Mouse (Mus musculus) liver, embryonic 13.5 days (tissue): Measurements from ENCODE around the gene Zfp36l2. TPM values are rescaled to one million over a fixed set of nuclear protein-coding genes. Genes with fewer than 3 reads are reported as not detected.

ENCODE experiments used
- ATAC-seq: fragments of 200-750 bp; cut with Nextera tagmentation; 2 replicates; pipeline ENCODE4 v1.8.0; 2017; ENCODE audit warnings: low read depth, mild to moderate bottlenecking, moderate number of reproducible peaks, moderate library complexity
- DNase-seq: peaks from one replicate; pipeline ENCODE4 v3.0.0; 2022
- H3K27ac ChIP-seq: fragments of 300-500 bp; sonication (generic); 2 replicates; pipeline ENCODE4 v1.5.1; 2015; ENCODE audit warnings: moderate library complexity, mild to moderate bottlenecking, inconsistent platforms
- H3K27me3 ChIP-seq: fragments of 300-500 bp; sonication (generic); 2 replicates; pipeline ENCODE4 v1.6.1; 2015; ENCODE audit warnings: mild to moderate bottlenecking, inconsistent platforms
- H3K36me3 ChIP-seq: fragments of 300-500 bp; sonication (generic); 2 replicates; pipeline ENCODE4 v1.6.1; 2015; ENCODE audit warnings: mild to moderate bottlenecking, inconsistent platforms
- H3K4me1 ChIP-seq: fragments of 300-500 bp; sonication (generic); replicated peaks from 2 replicates; pipeline ENCODE4 v1.6.1; 2015; ENCODE audit warnings: inconsistent platforms
- H3K4me2 ChIP-seq: fragments of 300-500 bp; sonication (generic); 2 replicates; pipeline ENCODE4 v1.6.1; 2015; ENCODE audit warnings: inconsistent platforms, mild to moderate bottlenecking, moderate library complexity
- H3K4me3 ChIP-seq: fragments of 300-500 bp; sonication (generic); replicated peaks from 2 replicates; pipeline ENCODE4 v1.5.1; 2015; ENCODE audit warnings: mild to moderate bottlenecking, inconsistent platforms
- H3K9ac ChIP-seq: fragments of 300-500 bp; sonication (generic); 2 replicates; pipeline ENCODE4 v1.6.1; 2015; ENCODE audit warnings: mild to moderate bottlenecking, inconsistent platforms
- H3K9me3 ChIP-seq: fragments of 300-500 bp; sonication (generic); replicated peaks from 2 replicates; pipeline ENCODE4 v1.6.1; 2016; ENCODE audit warnings: inconsistent platforms
- WGBS: fragments of 180-500 bp; shearing (Covaris S2); methylation state at CpG from one replicate; pipeline ENCODE4 v1.1.7; 2015; ENCODE audit not compliant: insufficient replicate concordance; 5-methylcytosine and 5-hydroxymethylcytosine counted together
- polyA plus RNA-seq: library from polyadenylated mRNA; unstranded; fragments of >200 nt; fragmentation: Nextera tagmentation; extraction: Ambion mirVana; gene quantifications from 2 replicates; pipeline ENCODE4 v1.2.1, GENCODE M21; 2015

Zfp36l2 gene
- polyA plus RNA-seq, 1 experiment from 2014 or later: 8.9 TPM

DNA sequence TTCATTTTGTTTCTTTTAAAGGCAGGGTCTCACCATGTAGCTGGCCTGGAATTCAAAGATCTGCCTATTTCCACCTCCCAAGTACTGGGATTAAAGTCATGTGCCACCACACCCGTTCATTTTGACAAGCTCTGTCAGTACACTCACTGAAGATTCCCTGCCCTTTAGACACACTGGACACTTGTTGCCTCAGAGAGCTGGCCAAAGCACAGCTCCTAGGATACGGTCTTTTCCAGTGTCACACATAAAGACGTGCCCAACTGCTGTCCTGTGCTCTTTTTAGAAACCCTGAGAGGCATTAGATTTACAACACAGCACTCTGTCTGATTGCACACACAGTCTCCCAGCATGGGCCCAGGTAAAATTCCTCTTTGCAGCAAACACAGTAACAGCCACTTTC is 29.9 kb upstream of the Zfp36l2 start:
- H3K36me3 ChIP-seq: peaks cover 33% of the 10 kb centered on the region
- DNase-seq (no peak), ATAC-seq (no peak)
- 69% methylated on average over 3 of the region's 3 CpGs for WGBS
- H3K9ac ChIP-seq: no peak overlapping the region
- H3K4me2 ChIP-seq: no peak overlapping the region
- H3K9me3 ChIP-seq: no peaks in the 10 kb centered on the region
- no peaks in the 10 kb centered on the region for H3K27me3 ChIP-seq
- H3K27ac ChIP-seq: no peak overlapping the region
- H3K4me1 ChIP-seq: peaks cover 17% of the 10 kb centered on the region
- no peak overlapping the region for H3K4me3 ChIP-seq

DNA sequence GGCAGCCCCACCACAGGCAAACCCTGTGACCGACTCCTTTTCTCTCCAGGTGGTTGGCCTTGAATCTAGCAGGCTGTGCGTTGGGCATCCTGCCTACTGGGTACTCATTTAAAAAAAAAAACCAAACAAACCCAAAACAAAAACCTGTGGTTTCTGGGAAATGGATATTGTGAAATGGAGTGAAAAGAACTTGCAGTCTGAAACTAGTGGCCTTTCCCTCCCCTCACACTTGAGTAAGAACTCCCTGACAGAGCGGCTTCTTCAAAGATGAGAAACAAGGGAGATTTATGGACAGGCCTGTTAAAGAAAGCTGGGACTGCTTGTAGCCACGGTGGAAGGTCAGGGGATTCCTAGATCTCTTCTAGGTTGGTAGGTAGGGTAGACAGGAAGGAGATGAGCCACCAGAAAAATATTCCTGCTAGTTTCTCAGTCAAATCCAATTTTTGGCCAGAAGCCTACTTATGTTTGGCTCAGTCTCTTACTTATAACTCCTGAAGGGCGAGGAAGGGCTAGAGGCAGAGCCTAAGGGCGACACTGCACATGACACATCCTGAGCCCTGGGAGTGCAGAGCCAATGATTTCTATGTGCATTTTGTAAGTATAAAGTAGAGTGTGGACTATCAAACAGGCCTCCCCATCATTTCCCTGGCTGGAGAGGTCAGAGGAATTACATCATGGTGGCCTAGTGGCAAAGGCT is 27.7 kb upstream of the Zfp36l2 start:
- peaks cover 31% of the 10 kb centered on the region for H3K36me3 ChIP-seq
- H3K9ac ChIP-seq: no peak overlapping the region
- 76% methylated on average over 6 of the region's 6 CpGs for WGBS
- H3K4me2 ChIP-seq: no peak overlapping the region
- no peak overlapping the region for H3K27ac ChIP-seq
- H3K9me3 ChIP-seq: no peaks in the 10 kb centered on the region
- H3K4me3 ChIP-seq: no peak overlapping the region
- ATAC-seq (no peak), DNase-seq (no peak)
- peaks cover 17% of the 10 kb centered on the region for H3K4me1 ChIP-seq
- H3K27me3 ChIP-seq: no peaks in the 10 kb centered on the region

DNA sequence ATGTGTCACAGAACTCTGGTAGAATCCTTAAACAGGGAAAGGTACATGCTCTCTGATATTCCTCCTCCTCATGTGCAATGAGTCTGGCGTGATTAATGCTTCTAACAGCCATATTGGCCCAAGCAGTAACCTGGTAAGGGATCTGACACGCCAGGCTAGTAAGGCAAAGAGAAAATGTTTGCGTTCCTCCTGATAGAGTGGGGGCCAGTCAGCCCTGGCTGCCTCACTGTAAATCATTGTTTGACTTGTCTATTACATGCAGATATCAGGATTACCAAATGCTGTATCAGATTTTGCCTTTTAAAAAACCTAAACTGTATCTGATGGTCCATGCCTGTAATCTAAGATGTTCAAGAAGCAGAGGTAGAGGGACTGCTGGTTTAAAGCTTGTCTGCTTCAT is 25.7 kb upstream of the Zfp36l2 start:
- Histone ChIP-seq H3K36me3 (peaks cover 16% of the 10 kb centered on the region; the same call in 1 of the 2 replicates), H3K9me3 (no peaks in the 10 kb centered on the region), H3K4me2 (no peak overlapping the region), H3K27me3 (no peaks in the 10 kb centered on the region), H3K4me3 (no peak overlapping the region), H3K27ac (no peak overlapping the region), H3K4me1 (peaks cover 3% of the 10 kb centered on the region), H3K9ac (no peak overlapping the region)
- DNase-seq (no peak), ATAC-seq (no peak)
- 69% methylated on average over 3 of the region's 3 CpGs for WGBS

DNA sequence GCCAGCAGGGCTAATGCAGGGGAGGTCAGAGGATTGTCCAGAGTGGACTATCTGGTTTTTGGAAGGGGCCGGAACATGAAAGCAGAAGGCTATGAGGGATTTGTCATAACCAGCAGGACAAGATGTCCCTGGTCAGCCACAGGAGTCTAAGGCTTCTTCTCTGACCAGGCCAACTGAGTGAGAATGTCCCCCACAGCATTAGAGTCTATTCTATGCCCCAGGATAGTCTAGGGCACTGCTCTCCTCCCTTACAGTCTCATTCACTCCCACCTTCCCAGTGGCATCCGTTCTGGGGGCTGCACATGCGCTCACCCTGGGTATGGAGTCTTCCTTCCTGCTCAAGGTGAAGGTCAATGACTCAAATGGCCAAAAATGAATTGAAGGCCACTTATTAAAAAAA is 19.9 kb upstream of the Zfp36l2 start:
- H3K4me2 ChIP-seq: no peak overlapping the region
- H3K36me3 ChIP-seq: peaks cover 31% of the 10 kb centered on the region; the same call in 1 of the 2 replicates
- no peak overlapping the region for H3K27ac ChIP-seq
- DNase-seq: no peak
- H3K27me3 ChIP-seq: no peaks in the 10 kb centered on the region
- peaks cover 6% of the 10 kb centered on the region for H3K4me1 ChIP-seq
- no peaks in the 10 kb centered on the region for H3K9me3 ChIP-seq
- no peak overlapping the region for H3K4me3 ChIP-seq
- 85% methylated on average over 3 of the region's 3 CpGs for WGBS
- ATAC-seq: no peak
- no peak overlapping the region for H3K9ac ChIP-seq

DNA sequence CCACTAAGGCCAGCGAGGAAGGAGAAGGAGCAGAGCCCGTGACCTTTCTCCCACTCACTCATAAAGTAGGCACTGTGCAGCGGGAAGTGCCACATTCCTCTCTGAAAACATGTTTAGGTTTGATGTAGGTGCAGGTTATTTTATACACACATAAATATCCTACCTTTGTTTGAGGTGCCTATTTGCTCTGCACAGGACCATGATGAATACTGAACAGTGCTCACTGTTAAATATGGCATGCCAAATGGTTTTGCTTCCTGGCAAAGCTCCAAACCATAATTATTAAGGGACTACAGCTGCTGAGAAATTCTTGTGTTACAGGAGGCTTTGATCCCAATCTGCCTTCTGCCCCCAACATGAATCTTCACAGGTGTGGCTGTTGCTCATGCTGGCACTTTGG is 18.5 kb upstream of the Zfp36l2 start:
- no peak overlapping the region for H3K4me2 ChIP-seq

DNA sequence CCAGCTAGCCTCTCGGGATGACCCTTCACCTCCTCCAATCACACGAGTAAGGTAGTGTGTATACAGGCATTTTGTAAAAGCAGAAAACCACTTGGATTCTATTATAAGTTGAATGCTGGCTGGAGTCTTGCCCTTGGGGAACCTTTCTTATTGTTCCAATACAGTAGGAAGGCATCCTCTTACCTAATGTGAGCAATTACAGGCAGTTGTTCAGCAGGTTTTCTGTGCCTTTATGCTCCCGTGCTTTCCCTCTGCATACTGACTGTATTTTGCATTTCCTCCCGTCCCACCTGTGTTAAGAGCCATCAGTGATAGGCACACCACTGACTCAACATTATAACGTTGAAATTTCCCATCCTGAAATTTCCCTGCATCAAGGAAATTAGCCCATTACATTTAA is 17.2 kb upstream of the Zfp36l2 start:
- no peaks in the 10 kb centered on the region for H3K27me3 ChIP-seq
- WGBS: 71% methylated on average over 5 of the region's 5 CpGs
- H3K4me2 ChIP-seq: no peak overlapping the region
- peaks cover 17% of the 10 kb centered on the region; the same call in 1 of the 2 replicates for H3K36me3 ChIP-seq
- peaks cover 6% of the 10 kb centered on the region for H3K4me1 ChIP-seq
- ATAC-seq (no peak), DNase-seq (no peak)
- H3K27ac ChIP-seq: no peak overlapping the region
- no peaks in the 10 kb centered on the region for H3K9me3 ChIP-seq
- H3K9ac ChIP-seq: no peak overlapping the region
- no peak overlapping the region for H3K4me3 ChIP-seq

More for the DNA sequence above, 18.5 kb upstream of the Zfp36l2 start:
- ATAC-seq: no peak
- H3K27ac ChIP-seq: no peak overlapping the region
- no peak overlapping the region for H3K9ac ChIP-seq
- 79% methylated on average over 3 of the region's 3 CpGs for WGBS
- peaks cover 6% of the 10 kb centered on the region for H3K4me1 ChIP-seq
- H3K4me3 ChIP-seq: no peak overlapping the region
- no peaks in the 10 kb centered on the region for H3K27me3 ChIP-seq
- H3K36me3 ChIP-seq: peaks cover 19% of the 10 kb centered on the region; the same call in 1 of the 2 replicates
- no peak for DNase-seq
- H3K9me3 ChIP-seq: no peaks in the 10 kb centered on the region

DNA sequence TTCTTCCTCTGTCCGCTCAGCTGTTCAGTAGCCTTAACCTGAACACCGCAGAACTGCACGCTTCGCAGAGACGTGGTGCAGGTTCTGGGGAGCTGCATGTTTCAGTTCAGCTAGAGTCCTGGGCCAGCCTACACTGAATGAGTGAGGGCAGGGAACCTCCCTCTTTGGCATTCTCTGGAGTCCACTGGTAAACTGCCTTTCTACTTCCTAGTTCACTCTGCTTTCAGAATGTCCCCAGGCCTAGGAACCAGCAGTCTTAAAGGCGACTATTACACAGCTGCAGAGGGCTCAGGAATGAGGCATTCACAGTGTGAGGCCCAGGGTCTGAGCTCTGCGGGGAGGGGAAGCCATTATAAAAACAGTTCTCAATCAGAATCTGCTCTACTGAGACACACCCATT is 15.6 kb upstream of the Zfp36l2 start:
- WGBS: 80% methylated on average over 7 of the region's 7 CpGs
- H3K4me1 ChIP-seq: peaks cover 8% of the 10 kb centered on the region
- no peak overlapping the region for H3K4me3 ChIP-seq
- DNase-seq (no peak), ATAC-seq (no peak)
- H3K9ac ChIP-seq: no peak overlapping the region
- H3K9me3 ChIP-seq: no peaks in the 10 kb centered on the region
- H3K4me2 ChIP-seq: no peak overlapping the region
- no peaks in the 10 kb centered on the region for H3K27me3 ChIP-seq
- no peak overlapping the region for H3K27ac ChIP-seq
- peaks cover 17% of the 10 kb centered on the region; the same call in 1 of the 2 replicates for H3K36me3 ChIP-seq

DNA sequence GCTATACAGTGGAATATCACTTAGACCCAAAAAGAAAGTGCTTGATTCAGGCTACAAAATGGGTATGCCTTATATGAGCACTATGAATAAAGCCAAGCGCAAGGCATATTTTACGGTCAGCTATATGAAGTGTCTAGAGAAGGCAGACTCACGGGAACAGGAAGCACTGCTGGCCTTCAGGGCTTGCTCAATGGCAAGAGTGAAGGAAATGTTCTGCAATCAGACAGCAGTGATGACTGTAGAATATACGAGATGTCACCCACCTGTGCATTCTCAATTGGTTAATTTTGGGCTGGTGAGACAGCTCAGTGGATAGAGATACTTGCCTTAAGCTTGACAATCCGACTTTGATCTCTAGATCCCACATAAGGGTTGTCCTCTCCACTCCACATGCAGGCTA is 13.4 kb upstream of the Zfp36l2 start:
- ATAC-seq: no peak
- DNase-seq: no peak
- WGBS: 79% methylated on average over 5 of the region's 5 CpGs
- Histone ChIP-seq H3K36me3 (peaks cover 9% of the 10 kb centered on the region; the same call in 1 of the 2 replicates), H3K4me2 (no peak overlapping the region), H3K27me3 (no peaks in the 10 kb centered on the region), H3K27ac (no peak overlapping the region), H3K4me3 (no peak overlapping the region), H3K4me1 (peaks cover 12% of the 10 kb centered on the region), H3K9me3 (no peaks in the 10 kb centered on the region), H3K9ac (no peak overlapping the region)

DNA sequence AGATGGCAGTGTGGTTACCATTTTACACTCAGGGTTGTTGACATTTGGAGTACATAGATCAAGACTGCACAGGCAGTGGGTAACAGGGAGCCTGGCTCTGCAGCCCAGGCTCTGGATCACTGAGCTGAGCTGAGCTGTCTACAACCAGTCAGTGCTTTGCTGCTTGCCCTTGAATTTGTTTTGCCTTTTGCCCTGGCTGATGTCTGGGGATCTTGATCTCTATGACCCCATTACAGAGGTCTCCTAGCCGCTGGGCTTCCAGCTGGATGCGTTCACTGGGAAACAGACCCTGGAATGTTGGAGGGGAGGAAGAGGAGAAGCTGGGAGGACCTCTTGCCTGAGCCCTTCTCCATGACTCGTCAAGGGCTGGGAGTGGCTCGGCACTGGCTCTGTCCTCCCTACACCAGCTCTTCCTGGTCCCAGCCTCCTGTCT is 10.2 kb upstream of the Zfp36l2 start:
- DNase-seq: no peak
- Histone ChIP-seq H3K36me3 (peaks cover 5% of the 10 kb centered on the region), H3K9me3 (no peaks in the 10 kb centered on the region), H3K4me1 (peaks cover 9% of the 10 kb centered on the region), H3K27me3 (no peaks in the 10 kb centered on the region), H3K27ac (no peak overlapping the region; the same call in 1 of the 2 replicates), H3K4me2 (no peak overlapping the region), H3K4me3 (no peak overlapping the region), H3K9ac (no peak overlapping the region)
- WGBS: 70% methylated on average over 4 of the region's 4 CpGs
- no peak; the same call in 1 of the 2 replicates for ATAC-seq

DNA sequence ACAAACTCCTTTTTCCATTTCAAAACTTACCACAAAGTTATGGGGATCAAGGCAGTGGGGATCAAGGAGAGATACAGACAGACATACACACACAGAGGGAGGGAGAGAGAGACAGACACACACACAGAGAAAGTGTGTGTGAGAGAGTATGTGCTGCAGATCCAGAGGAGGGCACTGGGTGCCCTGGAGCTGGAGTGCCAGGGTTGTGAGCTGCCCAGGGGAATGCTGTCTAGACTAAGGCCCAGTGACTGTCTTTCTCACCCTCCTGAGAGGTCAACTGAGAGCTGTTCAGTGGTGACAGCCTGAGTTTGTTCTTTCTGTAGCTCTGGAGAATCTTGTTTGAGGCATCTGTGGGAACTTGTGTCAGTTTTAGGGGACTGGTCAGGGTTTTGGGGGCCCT is 8.6 kb upstream of the Zfp36l2 start:
- Histone ChIP-seq H3K27me3 (no peaks in the 10 kb centered on the region), H3K4me1 (peaks cover 9% of the 10 kb centered on the region), H3K9ac (no peak overlapping the region), H3K36me3 (peaks cover 19% of the 10 kb centered on the region), H3K27ac (no peak overlapping the region), H3K4me2 (no peak overlapping the region), H3K4me3 (no peak overlapping the region), H3K9me3 (no peaks in the 10 kb centered on the region)
- no peak for ATAC-seq
- DNase-seq: no peak

DNA sequence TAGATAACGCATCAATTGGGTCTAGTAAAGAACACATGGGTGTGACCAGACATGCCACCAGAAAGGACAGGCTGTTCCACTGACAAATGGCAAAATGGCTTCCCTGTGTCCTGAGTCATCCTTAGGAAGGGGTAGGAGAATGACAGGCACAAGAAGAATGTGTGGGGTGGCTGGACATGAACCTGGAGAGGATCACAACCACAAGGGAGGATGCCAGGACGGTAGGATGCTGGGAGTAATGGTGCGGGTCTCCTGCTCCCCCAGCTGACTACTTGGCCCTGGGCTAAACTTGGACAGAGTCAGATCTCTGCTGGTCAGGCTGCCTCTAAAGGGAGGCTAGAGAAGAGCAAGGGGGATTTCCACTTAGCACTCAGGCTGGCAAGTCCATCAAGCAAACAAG is 8.1 kb upstream of the Zfp36l2 start:
- no peaks in the 10 kb centered on the region for H3K9me3 ChIP-seq

DNA sequence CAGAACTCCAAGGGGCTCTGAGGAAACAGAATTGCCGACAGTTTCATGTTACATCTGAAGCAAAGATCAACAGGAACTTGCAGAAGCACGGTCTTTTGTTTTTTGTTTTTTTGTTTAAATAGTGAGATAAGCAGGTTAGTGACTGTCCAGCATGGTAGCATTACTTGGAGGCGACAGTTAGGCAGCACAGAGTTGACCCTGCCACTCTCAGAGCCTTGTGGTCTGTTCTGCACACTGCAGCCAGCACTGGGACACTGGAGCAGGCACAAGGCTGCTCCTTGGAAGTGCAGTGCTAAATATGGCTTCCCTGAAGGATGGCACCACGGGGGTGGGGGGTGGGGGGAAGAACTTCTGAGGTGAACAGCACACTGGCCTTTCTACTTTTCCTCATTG is 7.3 kb upstream of the Zfp36l2 start:
- 37% methylated on average over 4 of the region's 4 CpGs for WGBS
- no peaks in the 10 kb centered on the region for H3K9me3 ChIP-seq
- no peak overlapping the region for H3K9ac ChIP-seq
- ATAC-seq: no peak
- H3K4me1 ChIP-seq: peaks cover 20% of the 10 kb centered on the region
- no peaks in the 10 kb centered on the region for H3K27me3 ChIP-seq
- H3K27ac ChIP-seq: no peak overlapping the region
- DNase-seq: no peak
- no peak overlapping the region for H3K4me3 ChIP-seq
- H3K36me3 ChIP-seq: peaks cover 24% of the 10 kb centered on the region
- no peak overlapping the region for H3K4me2 ChIP-seq

More for the DNA sequence above, 8.1 kb upstream of the Zfp36l2 start:
- Histone ChIP-seq H3K4me3 (no peak overlapping the region), H3K4me2 (no peak overlapping the region), H3K9ac (no peak overlapping the region), H3K27me3 (no peaks in the 10 kb centered on the region), H3K27ac (no peak overlapping the region), H3K36me3 (peaks cover 19% of the 10 kb centered on the region), H3K4me1 (peaks cover 12% of the 10 kb centered on the region)
- WGBS: 76% methylated on average over 3 of the region's 3 CpGs
- no peak for ATAC-seq
- DNase-seq: no peak
